Mouse (Mus musculus): ENCODE results near the gene Gsdma2. TPM values are rescaled to one million over a fixed set of nuclear protein-coding genes. Genes with fewer than 3 reads are reported as not detected.

Gsdma2 gene
- polyA plus RNA-seq, 1 experiment: 0.81 TPM

DNA sequence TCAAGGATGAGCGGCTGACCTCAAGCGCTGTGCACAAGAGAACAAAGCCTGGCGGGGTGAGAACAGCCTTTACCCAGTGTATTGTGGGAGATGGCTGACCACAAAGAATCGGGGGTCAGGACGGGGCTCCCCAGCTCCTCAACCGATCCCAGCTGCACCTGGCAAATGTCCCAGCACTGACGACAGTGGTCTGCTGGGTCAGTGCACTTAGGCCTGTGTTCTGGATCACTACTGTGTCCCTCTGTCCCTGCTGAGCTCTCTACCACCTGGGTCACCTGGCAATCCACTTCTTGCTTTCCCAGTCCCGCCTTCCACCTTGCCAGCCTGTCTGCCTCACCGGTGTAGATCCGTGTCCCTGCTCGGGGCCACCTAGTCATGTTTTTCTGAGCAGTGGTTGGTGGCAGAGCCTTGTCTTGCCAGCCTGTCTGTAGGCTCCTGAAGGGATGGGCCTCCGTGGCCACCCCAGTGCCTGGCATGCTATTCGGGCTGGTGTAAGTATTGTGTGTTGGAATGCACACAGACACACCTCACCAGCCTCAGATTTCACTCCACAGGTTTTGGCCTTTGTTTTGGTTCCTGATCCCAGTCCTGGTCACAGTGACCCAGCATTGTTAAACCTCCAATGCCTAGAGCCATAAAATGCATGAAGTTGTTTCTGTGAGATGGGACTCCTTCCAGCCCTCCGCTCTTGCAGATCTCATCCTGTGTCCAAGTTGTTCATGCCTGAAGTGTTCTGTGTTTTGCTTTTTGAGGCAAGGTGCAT is 50.1 kb downstream of the Gsdma2 start:
- Histone ChIP-seq H3K4me1 (replicated peaks; ENCODE audit: control insufficient read depth, insufficient read depth, low read length) (peaks cover 13% of the 10 kb centered on the region), H3K27ac (ENCODE audit: control insufficient read depth, insufficient read depth, low read length) (no peak overlapping the region), H3K36me3 (ENCODE audit: control insufficient read depth, insufficient read depth, low read length) (peaks cover 30% of the 10 kb centered on the region), H3K27me3 (ENCODE audit: control insufficient read depth, insufficient read depth, low read length) (no peaks in the 10 kb centered on the region), H3K4me3 (ENCODE audit: control insufficient read depth, insufficient read depth, low read length) (no peak overlapping the region)
- DNase-seq: no peak
- no peak for TF ChIP-seq CTCF (IDR thresholded peaks at IDR 0.05; ENCODE audit: borderline replicate concordance, control insufficient read depth, extremely low read depth, insufficient read depth, low read length, poor library complexity)
- no peak for TF ChIP-seq POLR2A (IDR thresholded peaks at IDR 0.05; ENCODE audit: control insufficient read depth, extremely low read depth, insufficient read depth, low read length, poor library complexity)
- WGBS: 69% methylated on average over 14 of the region's 14 CpGs

DNA sequence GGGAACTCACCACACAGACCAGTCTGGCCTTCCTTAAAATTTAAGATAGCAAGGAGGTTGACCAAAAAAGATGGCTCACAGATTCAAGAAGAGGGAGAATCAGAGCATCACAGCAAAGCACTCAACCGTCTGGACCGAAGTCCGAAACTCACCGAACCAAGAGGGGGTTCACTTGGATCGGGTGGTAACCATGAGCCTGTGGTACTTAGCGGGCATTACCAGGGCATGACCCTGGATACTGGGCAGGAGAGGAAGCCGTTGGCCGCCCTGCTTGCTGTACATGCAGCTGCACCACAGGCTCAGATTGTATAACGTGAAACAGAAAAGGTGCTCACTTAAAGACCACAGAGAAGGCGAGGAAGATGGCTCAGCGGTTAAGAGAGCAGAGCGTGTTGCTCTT is 50.7 kb downstream of the Gsdma2 start:
- H3K27me3 ChIP-seq (ENCODE audit: control insufficient read depth, insufficient read depth, low read length): no peaks in the 10 kb centered on the region
- H3K36me3 ChIP-seq (ENCODE audit: control insufficient read depth, insufficient read depth, low read length): peaks cover 25% of the 10 kb centered on the region
- no peak overlapping the region for H3K27ac ChIP-seq (ENCODE audit: control insufficient read depth, insufficient read depth, low read length)
- WGBS: 90% methylated on average over 12 of the region's 12 CpGs
- no peak for DNase-seq
- TF ChIP-seq CTCF (IDR thresholded peaks at IDR 0.05; ENCODE audit: borderline replicate concordance, control insufficient read depth, extremely low read depth, insufficient read depth, low read length, poor library complexity) (no peak), POLR2A (IDR thresholded peaks at IDR 0.05; ENCODE audit: control insufficient read depth, extremely low read depth, insufficient read depth, low read length, poor library complexity) (no peak)
- H3K4me1 ChIP-seq (replicated peaks; ENCODE audit: control insufficient read depth, insufficient read depth, low read length): peaks cover 13% of the 10 kb centered on the region
- H3K4me3 ChIP-seq (ENCODE audit: control insufficient read depth, insufficient read depth, low read length): no peak overlapping the region

DNA sequence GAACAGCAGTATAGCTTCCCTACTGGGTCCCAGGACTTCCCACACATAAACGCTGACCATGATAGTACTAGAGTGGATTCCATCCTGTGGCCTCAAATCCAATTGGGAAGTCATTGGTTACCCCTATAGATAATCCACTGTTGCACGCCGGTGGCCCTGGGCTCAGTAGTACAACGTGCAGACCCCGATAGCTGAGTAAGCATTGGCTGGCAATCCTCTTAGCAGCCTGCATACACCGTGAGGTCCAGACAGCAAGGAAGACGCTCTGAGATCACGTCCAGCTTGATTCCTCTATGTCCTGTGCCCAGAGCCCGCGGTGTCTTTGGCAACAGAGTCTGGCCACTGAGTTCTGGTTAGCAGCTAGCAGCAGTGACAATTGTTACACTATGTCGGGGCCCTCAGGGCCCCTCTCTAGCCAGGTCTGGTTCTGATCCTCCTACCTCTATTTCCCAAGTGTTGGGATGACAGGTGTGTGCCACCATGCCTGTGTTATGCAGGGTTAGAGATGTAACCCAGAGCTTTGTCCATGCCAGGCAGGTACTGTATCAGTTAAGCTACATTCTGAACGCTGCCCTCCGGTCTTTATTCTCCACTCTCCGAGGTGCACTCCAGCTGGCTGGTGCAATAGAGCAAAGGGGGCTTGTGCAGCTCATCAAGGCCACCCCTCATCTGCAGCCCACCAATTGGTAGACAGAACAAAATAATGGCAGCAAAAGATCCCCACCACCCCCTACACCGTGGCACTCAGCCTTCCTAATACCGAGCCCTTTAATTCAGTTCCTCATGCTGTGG is 52.5 kb downstream of the Gsdma2 start:
- H3K36me3 ChIP-seq (ENCODE audit: control insufficient read depth, insufficient read depth, low read length): peaks cover 21% of the 10 kb centered on the region
- H3K27ac ChIP-seq (ENCODE audit: control insufficient read depth, insufficient read depth, low read length): no peak overlapping the region
- no peaks in the 10 kb centered on the region for H3K27me3 ChIP-seq (ENCODE audit: control insufficient read depth, insufficient read depth, low read length)
- TF ChIP-seq POLR2A (IDR thresholded peaks at IDR 0.05; ENCODE audit: control insufficient read depth, extremely low read depth, insufficient read depth, low read length, poor library complexity) (no peak), CTCF (IDR thresholded peaks at IDR 0.05; ENCODE audit: borderline replicate concordance, control insufficient read depth, extremely low read depth, insufficient read depth, low read length, poor library complexity) (no peak)
- WGBS: 92% methylated on average over 16 of the region's 16 CpGs
- no peak for DNase-seq
- H3K4me1 ChIP-seq (replicated peaks; ENCODE audit: control insufficient read depth, insufficient read depth, low read length): no peaks in the 10 kb centered on the region
- no peak overlapping the region for H3K4me3 ChIP-seq (ENCODE audit: control insufficient read depth, insufficient read depth, low read length)

DNA sequence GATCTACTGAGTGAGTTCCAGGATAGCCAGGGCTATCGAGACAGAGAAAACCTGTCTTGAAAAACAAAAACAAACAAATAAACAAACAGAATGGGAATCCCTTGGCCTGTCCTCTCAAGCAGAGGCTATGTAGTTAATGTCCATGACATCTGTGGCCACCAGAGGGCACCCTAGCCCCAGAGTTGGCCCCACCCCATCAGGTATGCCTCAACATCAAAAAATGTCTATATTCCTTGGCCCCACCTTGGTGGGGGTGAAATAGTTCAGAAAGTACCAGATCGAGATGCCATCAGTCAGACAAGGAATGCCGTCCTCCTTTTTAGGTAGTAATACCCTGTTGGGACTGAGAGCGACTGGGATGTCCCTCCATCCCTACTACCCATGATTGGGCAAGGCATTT is 53.4 kb downstream of the Gsdma2 start:
- no peak overlapping the region for H3K4me3 ChIP-seq (ENCODE audit: control insufficient read depth, insufficient read depth, low read length)
- no peak overlapping the region for H3K27ac ChIP-seq (ENCODE audit: control insufficient read depth, insufficient read depth, low read length)
- TF ChIP-seq POLR2A (IDR thresholded peaks at IDR 0.05; ENCODE audit: control insufficient read depth, extremely low read depth, insufficient read depth, low read length, poor library complexity) (no peak), CTCF (IDR thresholded peaks at IDR 0.05; ENCODE audit: borderline replicate concordance, control insufficient read depth, extremely low read depth, insufficient read depth, low read length, poor library complexity) (peak; percentile 41; the same call in 1 of the 2 replicates)
- 39% methylated on average over 4 of the region's 4 CpGs for WGBS
- no peaks in the 10 kb centered on the region for H3K27me3 ChIP-seq (ENCODE audit: control insufficient read depth, insufficient read depth, low read length)
- peak; percentile 73 for DNase-seq
- H3K4me1 ChIP-seq (replicated peaks; ENCODE audit: control insufficient read depth, insufficient read depth, low read length): no peaks in the 10 kb centered on the region
- H3K36me3 ChIP-seq (ENCODE audit: control insufficient read depth, insufficient read depth, low read length): peaks cover 13% of the 10 kb centered on the region

DNA sequence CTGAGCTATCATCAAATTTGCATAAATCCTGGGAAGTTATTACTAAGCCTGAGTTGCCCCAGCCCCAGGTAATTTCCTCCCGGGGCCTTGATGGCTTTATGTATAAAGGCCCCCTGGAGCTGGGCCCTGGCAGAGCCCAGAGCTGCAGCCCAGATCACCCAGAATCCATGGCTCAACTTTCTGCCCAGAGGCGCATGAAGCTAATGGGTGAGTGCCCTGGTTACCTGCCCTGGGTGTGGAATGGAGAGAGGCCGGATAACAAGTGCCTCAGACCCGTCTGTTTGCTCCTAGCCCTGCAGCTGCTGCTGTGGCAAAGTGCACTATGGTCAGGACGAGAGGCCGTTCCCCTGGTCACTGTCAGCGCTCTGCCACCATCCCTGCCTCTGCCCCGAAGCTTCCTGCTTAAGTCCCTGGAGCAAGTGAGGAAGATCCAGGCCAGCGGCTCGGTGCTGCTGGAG is 54.7 kb downstream of the Gsdma2 start, which contains the start of gene Csf3:
TSS of gene Csf3 (plus strand) at position 51 of the 458 bp plus-strand sequence.
- no peak within 1 kb of the TSS for H3K27ac ChIP-seq (ENCODE audit: control insufficient read depth, insufficient read depth, low read length)
- TF ChIP-seq CTCF (IDR thresholded peaks at IDR 0.05; ENCODE audit: borderline replicate concordance, control insufficient read depth, extremely low read depth, insufficient read depth, low read length, poor library complexity) (no peak), POLR2A (IDR thresholded peaks at IDR 0.05; ENCODE audit: control insufficient read depth, extremely low read depth, insufficient read depth, low read length, poor library complexity) (no peak)
- no peaks in the 10 kb centered on the region for H3K4me1 ChIP-seq (replicated peaks; ENCODE audit: control insufficient read depth, insufficient read depth, low read length)
- no peaks in the 10 kb centered on the region for H3K27me3 ChIP-seq (ENCODE audit: control insufficient read depth, insufficient read depth, low read length)
- WGBS: 92% methylated on average over 10 of the region's 10 CpGs
- no peak within 1 kb of the TSS for H3K4me3 ChIP-seq (ENCODE audit: control insufficient read depth, insufficient read depth, low read length)
- no peak for DNase-seq
- peaks cover 9% of the 10 kb centered on the region; the same call in 1 of the 2 replicates for H3K36me3 ChIP-seq (ENCODE audit: control insufficient read depth, insufficient read depth, low read length)

DNA sequence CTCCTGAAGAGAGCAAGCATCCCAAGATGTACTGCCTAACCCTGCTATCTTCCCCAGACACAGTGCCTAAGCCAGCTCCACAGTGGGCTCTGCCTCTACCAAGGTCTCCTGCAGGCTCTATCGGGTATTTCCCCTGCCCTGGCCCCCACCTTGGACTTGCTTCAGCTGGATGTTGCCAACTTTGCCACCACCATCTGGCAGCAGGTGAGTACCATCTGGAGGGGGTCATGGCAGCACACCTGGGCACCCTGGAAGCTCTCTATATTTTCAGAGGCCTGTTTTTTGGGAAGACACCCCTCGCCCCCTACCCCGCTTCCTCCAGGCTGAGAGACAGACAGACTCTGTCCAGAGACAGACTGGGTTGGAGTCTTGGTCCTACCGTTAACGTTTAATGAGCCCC is 55.8 kb downstream of the Gsdma2 start:
- WGBS: 75% methylated on average over 5 of the region's 5 CpGs
- no peak for DNase-seq
- H3K4me1 ChIP-seq (replicated peaks; ENCODE audit: control insufficient read depth, insufficient read depth, low read length): no peaks in the 10 kb centered on the region
- no peaks in the 10 kb centered on the region for H3K27me3 ChIP-seq (ENCODE audit: control insufficient read depth, insufficient read depth, low read length)
- no peak for TF ChIP-seq CTCF (IDR thresholded peaks at IDR 0.05; ENCODE audit: borderline replicate concordance, control insufficient read depth, extremely low read depth, insufficient read depth, low read length, poor library complexity)
- TF ChIP-seq POLR2A (IDR thresholded peaks at IDR 0.05; ENCODE audit: control insufficient read depth, extremely low read depth, insufficient read depth, low read length, poor library complexity): no peak
- peaks cover 11% of the 10 kb centered on the region; the same call in 1 of the 2 replicates for H3K36me3 ChIP-seq (ENCODE audit: control insufficient read depth, insufficient read depth, low read length)
- no peak overlapping the region for H3K4me3 ChIP-seq (ENCODE audit: control insufficient read depth, insufficient read depth, low read length)
- H3K27ac ChIP-seq (ENCODE audit: control insufficient read depth, insufficient read depth, low read length): no peak overlapping the region

All from thymus, adult 2 months (tissue).